Mouse (Mus musculus): Measurements from ENCODE around the gene Gm9747.

Gene Gm9747

GRCm38 (mm10) chr1:82232812-82233211, at the start of gene Gm9747:
Gene Gm9747 (plus strand): TSS chr1:82233112.
- DNase-seq = no peak

- no peak for DNase-seq
Observed at GRCm38 (mm10) chr1:82183913-82184442, 48.9 kb upstream of the Gm9747 start.

GRCm38 (mm10) chr1:82188549-82189231, 44.2 kb upstream of the Gm9747 start:
- no peak for DNase-seq

GRCm38 (mm10) chr1:82189516-82189915, 43.4 kb upstream of the Gm9747 start:
- DNase-seq = peak; percentile 65

- no peak for DNase-seq
Observed at GRCm38 (mm10) chr1:82191579-82191978, 41.3 kb upstream of the Gm9747 start.

- DNase-seq = no peak
Observed at GRCm38 (mm10) chr1:82199918-82200317, 33.0 kb upstream of the Gm9747 start.

GRCm38 (mm10) chr1:82200636-82201035, 32.3 kb upstream of the Gm9747 start:
- no peak for DNase-seq

GRCm38 (mm10) chr1:82207511-82207910, 25.4 kb upstream of the Gm9747 start:
- no peak for DNase-seq

- DNase-seq = peak; percentile 10
Observed at GRCm38 (mm10) chr1:82220673-82221396, 12.1 kb upstream of the Gm9747 start.

- no peak for DNase-seq
Observed at GRCm38 (mm10) chr1:82221462-82221861, 11.4 kb upstream of the Gm9747 start.

GRCm38 (mm10) chr1:82223042-82223795, 9.7 kb upstream of the Gm9747 start:
- no peak for DNase-seq

GRCm38 (mm10) chr1:82228841-82229240, 4.1 kb upstream of the Gm9747 start:
- no peak for DNase-seq

- no peak for DNase-seq
Observed at GRCm38 (mm10) chr1:82234616-82235015, 1.7 kb downstream of the Gm9747 start.

GRCm38 (mm10) chr1:82235455-82236104, 2.7 kb downstream of the Gm9747 start:
- no peak for DNase-seq

GRCm38 (mm10) chr1:82238245-82238644, 5.3 kb downstream of the Gm9747 start:
- DNase-seq = no peak

GRCm38 (mm10) chr1:82239409-82240201, 6.7 kb downstream of the Gm9747 start:
- DNase-seq = no peak

- no peak for DNase-seq
Observed at GRCm38 (mm10) chr1:82243260-82243825, 10.4 kb downstream of the Gm9747 start.

GRCm38 (mm10) chr1:82245002-82245401, 12.1 kb downstream of the Gm9747 start:
- DNase-seq = no peak

- no peak for DNase-seq
Observed at GRCm38 (mm10) chr1:82247221-82247951, 14.5 kb downstream of the Gm9747 start.

- DNase-seq = no peak
Observed at GRCm38 (mm10) chr1:82253789-82254445, 21.0 kb downstream of the Gm9747 start.

Data from right cerebral cortex, postnatal 14 days (tissue).